In the genomic region with DNA sequence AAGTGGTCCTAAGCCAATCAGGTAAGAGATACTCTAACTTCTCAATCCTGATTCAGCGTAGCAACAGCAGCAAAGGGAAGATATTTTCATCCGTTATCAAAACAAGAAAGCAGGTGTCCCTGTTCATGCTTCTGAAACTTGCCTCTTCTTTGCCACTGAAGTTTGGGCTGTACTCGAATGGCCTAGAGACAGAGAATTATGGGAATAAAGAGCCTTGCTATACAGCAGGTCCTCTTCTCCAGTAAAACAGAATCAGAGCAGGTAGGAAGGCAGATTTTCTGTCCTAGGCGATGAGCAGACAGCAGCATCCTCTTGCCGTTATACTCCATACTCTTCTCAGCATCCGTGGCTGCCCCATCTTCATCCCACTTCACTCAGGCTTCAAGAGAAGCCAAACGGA, we compare ENCODE assay signal across 16 mouse cellular contexts.
"Had no signal": no experiment of that assay in that cellular context is flagged by ENCODE, and none has a peak within 500 bp of the region (broad histone marks: within the 10 kb centered on the region; RNA-seq: fewer than 3 reads in every experiment).

No protein-coding gene starts in this region.

- H3K36me3 ChIP-seq: liver, embryonic 13.5 days; neural tube, embryonic 13.5 days; stomach, embryonic 15.5 days had no signal

- ATAC-seq: midbrain, embryonic 16.5 days had no signal

- H3K9ac ChIP-seq: liver, embryonic 13.5 days; neural tube, embryonic 13.5 days; stomach, embryonic 15.5 days had no signal

- DNase-seq: kidney, adult 2 months; kidney, postnatal 25 days; layer of hippocampus, adult 9-11 months; liver, embryonic 13.5 days; lung, adult 2 months; lung, postnatal 14 days; lung, postnatal 4 days; right cerebral cortex, postnatal 25 days; spleen, adult 18-20 months; thymus, postnatal 25 days had no signal

- H3K4me2 ChIP-seq: liver, embryonic 13.5 days; neural tube, embryonic 13.5 days; stomach, embryonic 15.5 days had no signal

- H3K9me3 ChIP-seq: liver, embryonic 13.5 days; neural tube, embryonic 13.5 days; stomach, embryonic 15.5 days had no signal

- H3K27ac ChIP-seq: kidney, postnatal 0 days; layer of hippocampus, adult 2 months; liver, embryonic 13.5 days; neural tube, embryonic 13.5 days; stomach, embryonic 15.5 days had no signal

- H3K4me3 ChIP-seq: layer of hippocampus, adult 2 months; liver, embryonic 13.5 days; myocyte; neural tube, embryonic 13.5 days; stomach, embryonic 15.5 days had no signal

- H3K27me3 ChIP-seq: liver, embryonic 13.5 days; neural tube, embryonic 13.5 days; stomach, embryonic 15.5 days had no signal
